Mouse (Mus musculus): Measurements from ENCODE around the gene Tspan2.

DNA sequence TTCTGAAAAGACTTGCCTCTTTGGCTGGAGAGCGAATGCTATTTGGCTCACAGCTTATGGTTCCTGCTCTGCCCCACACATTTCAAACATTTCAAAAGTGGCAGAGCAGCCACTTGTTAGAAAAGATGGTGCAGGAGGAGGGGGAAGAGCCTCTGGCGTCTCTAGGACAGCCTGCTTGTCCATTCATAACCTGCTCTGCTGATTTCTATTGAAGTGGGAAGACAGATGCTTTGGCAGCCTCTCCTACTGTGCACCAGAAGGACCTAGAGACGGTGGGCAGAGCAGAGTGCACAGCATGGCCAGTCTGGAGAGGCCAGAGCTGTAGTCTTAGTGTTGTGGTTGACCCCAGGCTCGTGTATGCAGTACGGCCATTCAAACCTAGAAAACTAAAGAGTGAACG, 4.6 kb downstream of the Tspan2 start:
- no peak for TF ChIP-seq POLR2A (IDR thresholded peaks at IDR 0.05; ENCODE audit: extremely low read depth, insufficient read depth, low read length)
- TF ChIP-seq CTCF (IDR thresholded peaks at IDR 0.05; ENCODE audit: low read depth, low read length) = no peak

Measured in liver, adult 2 months (tissue).